Mouse (Mus musculus) embryonic facial prominence, embryonic 11.5 days (tissue): ENCODE results near the gene Ccdc120. TPM values are rescaled to one million over a fixed set of nuclear protein-coding genes. Genes with fewer than 3 reads are reported as not detected.
A peak's percentile ranks its signal among the peaks of the same experiment; 100 is the strongest.
"Not testable (repeated sequence)": the region's sequence is repeated elsewhere in the genome, so short reads cannot be mapped to it uniquely, and the experiment has no call there.

Source experiments
- ATAC-seq: fragments of 200-750 bp; cut with Nextera tagmentation; replicated peaks from 2 replicates; pipeline ENCODE4 v1.8.0; 2017; ENCODE audit warnings: low read depth; ENCODE audit not compliant: insufficient number of reproducible peaks, low FRiP score, low TSS enrichment
- DNase-seq: peaks from one replicate; pipeline ENCODE4 v3.0.0-alpha.2; 2015; ENCODE audit warnings: low spot score
- H3K27ac ChIP-seq: fragments of 300-500 bp; sonication (generic); replicated peaks from 2 replicates; pipeline ENCODE4 v1.5.1; 2014; ENCODE audit warnings: mild to moderate bottlenecking, low read depth, low read length, control low read depth
- H3K27me3 ChIP-seq: fragments of 300-500 bp; sonication (generic); 2 replicates; pipeline ENCODE4 v1.6.1; 2014; ENCODE audit warnings: mild to moderate bottlenecking, low read length, moderate library complexity, mixed read lengths; ENCODE audit not compliant: control insufficient read depth, insufficient read depth
- H3K36me3 ChIP-seq: fragments of 300-500 bp; sonication (generic); replicated peaks from 2 replicates; pipeline ENCODE4 v1.6.1; 2014; ENCODE audit warnings: low read depth, mild to moderate bottlenecking, low read length, moderate library complexity, mixed read lengths; ENCODE audit not compliant: control insufficient read depth, insufficient read depth
- H3K4me1 ChIP-seq: fragments of 300-500 bp; sonication (generic); 2 replicates; pipeline ENCODE4 v1.6.1; 2014; ENCODE audit warnings: low read length, mixed read lengths; ENCODE audit not compliant: control insufficient read depth, insufficient read depth
- H3K4me2 ChIP-seq: fragments of 300-500 bp; sonication (generic); 2 replicates; pipeline ENCODE4 v1.6.1; 2014; ENCODE audit warnings: low read depth, mild to moderate bottlenecking, control low read depth, low read length, moderate library complexity
- H3K4me3 ChIP-seq: fragments of 300-500 bp; sonication (generic); 2 replicates; pipeline ENCODE4 v1.5.1; 2014; ENCODE audit warnings: low read depth, low read length, control low read depth
- H3K9ac ChIP-seq: fragments of 300-500 bp; sonication (generic); replicated peaks from 2 replicates; pipeline ENCODE4 v1.6.1; 2014; ENCODE audit warnings: mild to moderate bottlenecking, control low read depth, low read length
- H3K9me3 ChIP-seq: fragments of 300-500 bp; sonication (generic); replicated peaks from 2 replicates; pipeline ENCODE4 v1.6.1; 2016; ENCODE audit warnings: mild to moderate bottlenecking, low read length, inconsistent platforms, mixed read lengths; ENCODE audit not compliant: control insufficient read depth
- WGBS: fragments of 180-500 bp; shearing (Covaris S2); extraction: QIAGEN DNeasy Blood & Tissue Kit; methylation state at CpG from one replicate; pipeline ENCODE4 v1.1.7; 2014; 5-methylcytosine and 5-hydroxymethylcytosine counted together
- polyA plus RNA-seq: library from polyadenylated mRNA; unstranded; fragments of >200 nt; fragmentation: Nextera tagmentation; extraction: Ambion mirVana; gene quantifications from 2 replicates; pipeline ENCODE4 v1.2.1, GENCODE M21; 2014

Ccdc120 gene
- polyA plus RNA-seq, 1 experiment from 2014 or later, result 14.5 TPM

DNA sequence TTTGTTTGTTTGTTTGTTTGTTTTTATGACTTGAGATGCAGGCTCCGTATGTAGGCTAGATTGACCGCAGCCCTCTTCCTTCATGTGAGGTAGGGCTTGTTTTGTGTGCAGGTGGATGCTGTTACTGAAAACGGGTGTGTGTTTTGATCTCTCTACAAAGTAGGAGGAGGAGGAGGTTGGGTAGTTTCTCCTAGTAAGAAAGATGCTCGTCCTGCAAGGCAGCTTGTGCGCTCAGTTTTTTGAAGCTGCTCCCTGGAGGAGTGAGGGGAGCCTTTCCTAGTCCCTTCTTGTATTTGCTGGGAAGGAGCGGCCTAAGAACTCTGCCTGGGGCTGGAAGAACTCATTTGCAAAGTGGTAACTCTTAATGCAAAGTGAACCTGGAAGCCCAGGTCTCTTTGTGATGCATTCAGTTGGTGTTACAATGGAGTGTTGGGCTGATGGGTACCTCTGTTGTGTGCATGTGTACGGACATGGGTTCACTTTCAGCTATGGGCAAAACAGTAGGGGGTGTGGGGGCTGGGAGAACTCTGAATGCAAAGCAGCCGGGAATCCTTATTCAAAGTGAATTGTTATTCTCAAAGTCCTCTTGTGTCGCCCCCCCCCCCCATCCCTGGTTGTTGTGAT lies 14.1 kb upstream of the Ccdc120 start:
- no peaks in the 10 kb centered on the region; the same call in 1 of the 2 replicates for H3K36me3 ChIP-seq
- no peaks in the 10 kb centered on the region for H3K4me1 ChIP-seq
- H3K9me3 ChIP-seq, result no peaks in the 10 kb centered on the region
- no peak overlapping the region for H3K27ac ChIP-seq
- H3K4me2 ChIP-seq, result peak overlapping the region; percentile 65
- no peak overlapping the region; the same call in 1 of the 2 replicates for H3K4me3 ChIP-seq
- H3K9ac ChIP-seq, result no peak overlapping the region
- ATAC-seq, result no peak
- no peaks in the 10 kb centered on the region for H3K27me3 ChIP-seq
- no peak for DNase-seq
- WGBS, result 19% methylated on average over 9 of the region's 9 CpGs

DNA sequence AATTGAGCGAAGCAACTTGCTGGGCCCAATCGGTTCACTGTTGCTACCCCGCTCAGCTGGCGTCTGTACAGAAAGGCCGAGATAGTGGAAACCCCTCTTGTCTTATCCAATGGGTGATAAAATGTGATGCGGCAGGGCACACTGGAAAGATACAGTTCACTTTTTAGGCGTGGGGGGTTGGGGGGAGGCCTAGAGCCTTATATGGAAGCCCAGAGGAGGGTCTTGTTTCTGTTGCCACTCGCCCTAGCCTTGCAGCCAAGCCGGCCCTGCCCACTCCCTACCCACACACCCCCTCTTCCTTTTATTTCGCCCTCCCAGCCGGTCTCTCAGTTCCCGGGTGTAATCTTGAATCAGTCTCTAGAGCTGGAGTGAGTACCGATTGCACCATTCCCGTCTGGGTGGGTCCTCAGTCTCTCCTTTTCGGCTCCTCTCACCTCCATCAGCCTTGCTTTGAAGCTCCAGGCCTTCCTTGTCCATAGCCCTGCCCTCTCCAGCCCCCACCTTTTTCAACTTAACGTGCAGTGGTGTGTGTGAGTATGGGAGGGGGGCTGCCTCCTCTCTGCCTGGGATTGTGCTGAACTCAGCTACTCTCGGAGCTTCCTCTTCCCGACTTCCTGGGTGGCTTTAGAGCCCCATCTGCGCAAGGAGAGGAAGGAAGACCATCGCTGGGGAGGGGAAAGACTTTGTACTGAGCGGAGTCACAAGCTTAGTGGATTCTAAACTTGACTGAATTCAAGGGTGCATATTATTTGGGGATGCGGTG lies 13.1 kb upstream of the Ccdc120 start:
- Histone ChIP-seq H3K4me3 (peak overlapping the region; percentile 69), H3K4me2 (peak overlapping the region; percentile 65), H3K9me3 (no peaks in the 10 kb centered on the region), H3K4me1 (no peaks in the 10 kb centered on the region), H3K27me3 (no peaks in the 10 kb centered on the region), H3K9ac (peak overlapping the region; percentile 36; the same call in 1 of the 2 replicates), H3K36me3 (no peaks in the 10 kb centered on the region; the same call in 1 of the 2 replicates), H3K27ac (no peak overlapping the region)
- WGBS, result 12% methylated on average over 19 of the region's 22 CpGs
- DNase-seq, result peak; percentile 17
- 0 out of 2 replicates have a peak, but pooled peaks have one; percentile 17 for ATAC-seq

DNA sequence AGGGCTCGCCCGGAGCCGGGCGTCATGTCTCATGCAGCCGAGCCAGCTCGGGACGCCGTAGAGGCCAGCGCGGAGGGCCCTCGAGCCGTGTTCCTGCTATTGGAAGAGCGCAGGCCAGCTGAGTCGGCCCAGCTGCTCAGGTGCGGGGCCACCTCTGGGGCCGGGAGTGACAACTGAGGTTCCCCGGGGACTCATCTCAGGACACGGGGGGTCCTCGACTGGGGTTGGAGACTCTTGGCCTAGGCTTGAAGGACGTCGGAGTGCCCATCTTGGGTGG lies 12.2 kb upstream of the Ccdc120 start:
- H3K9ac ChIP-seq, result peak overlapping the region; percentile 57
- H3K36me3 ChIP-seq, result no peaks in the 10 kb centered on the region; the same call in 1 of the 2 replicates
- ATAC-seq (no peak; the same call in 1 of the 2 replicates), DNase-seq (no peak)
- H3K4me1 ChIP-seq, result no peaks in the 10 kb centered on the region
- H3K27ac ChIP-seq, result no peak overlapping the region
- peak overlapping the region; percentile 65 for H3K4me2 ChIP-seq
- H3K9me3 ChIP-seq, result no peaks in the 10 kb centered on the region
- WGBS, result 14% methylated on average over 21 of the region's 21 CpGs
- H3K27me3 ChIP-seq, result no peaks in the 10 kb centered on the region
- H3K4me3 ChIP-seq, result peak overlapping the region; percentile 69

DNA sequence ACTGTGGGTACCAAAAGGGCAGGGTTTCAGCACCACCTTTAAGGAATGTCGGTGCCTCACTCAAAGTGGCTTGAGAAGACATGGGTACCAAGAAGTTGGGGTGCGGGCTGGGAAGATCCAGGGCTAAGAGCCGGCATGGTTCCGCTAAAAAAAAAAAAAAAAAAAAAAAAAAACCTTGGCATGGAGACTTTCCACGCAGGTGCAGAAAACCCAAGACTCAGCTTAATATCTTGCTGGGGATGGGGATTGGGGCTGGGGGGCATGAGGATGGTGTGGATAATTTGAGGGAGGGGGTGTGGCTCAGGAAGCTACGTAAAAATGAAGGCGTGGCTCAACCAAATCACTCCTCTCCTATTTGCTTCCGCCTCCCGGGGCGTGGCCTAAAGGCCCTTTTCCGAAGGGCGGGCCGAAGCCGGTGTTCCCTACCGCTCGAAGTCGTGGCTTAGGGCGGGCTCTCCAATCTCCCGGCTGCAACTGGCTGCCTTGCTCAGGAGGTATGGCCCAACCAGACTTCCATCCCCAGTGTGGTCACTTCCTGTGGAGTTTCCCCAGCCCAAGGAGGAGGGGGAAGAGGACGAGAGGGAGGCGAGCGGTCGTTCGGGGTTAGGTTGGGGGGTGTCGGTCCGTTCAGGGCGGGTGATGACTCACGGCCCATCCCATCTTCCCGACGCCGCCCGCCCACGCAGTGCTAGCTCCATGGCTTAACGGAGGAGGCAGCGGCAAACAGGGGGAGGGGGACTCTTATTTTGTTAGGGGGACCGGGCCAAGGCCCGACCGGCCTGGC lies 11.6 kb upstream of the Ccdc120 start, which contains the start of gene Tfe3:
Gene Tfe3 (plus strand): TSS at position 424 of the 784 bp plus-strand sequence.
- WGBS, result 14% methylated on average over 33 of the region's 38 CpGs
- H3K9ac ChIP-seq, result peak within 1 kb of the TSS; percentile 57
- H3K9me3 ChIP-seq, result no peaks in the 10 kb centered on the region
- peak; percentile 95 for ATAC-seq
- no peak within 1 kb of the TSS for H3K27ac ChIP-seq
- H3K27me3 ChIP-seq, result no peaks in the 10 kb centered on the region
- no peaks in the 10 kb centered on the region for H3K4me1 ChIP-seq
- H3K36me3 ChIP-seq, result no peaks in the 10 kb centered on the region
- H3K4me3 ChIP-seq, result peak within 1 kb of the TSS; percentile 69
- DNase-seq, result peak; percentile 91
- H3K4me2 ChIP-seq, result peak within 1 kb of the TSS; percentile 65

DNA sequence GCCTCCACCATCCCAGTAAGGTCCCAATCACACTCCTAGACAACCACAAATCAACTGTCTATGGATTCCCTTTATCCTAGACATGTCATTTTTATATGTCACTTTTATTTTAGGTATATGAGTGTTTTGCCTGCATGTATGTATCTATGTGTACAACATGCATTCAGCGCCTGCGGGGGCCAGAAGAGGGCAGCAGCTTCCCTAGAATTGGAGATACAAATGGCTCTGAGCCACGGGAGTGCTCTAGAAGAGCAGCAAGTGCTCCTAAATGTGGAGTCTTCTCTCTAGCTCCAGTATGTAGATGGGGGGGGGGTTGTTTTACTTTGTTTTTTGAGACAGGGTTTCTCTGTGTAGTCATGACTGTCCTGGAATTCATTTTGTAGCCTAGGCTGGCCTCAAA lies 2.9 kb upstream of the Ccdc120 start:
- 23% methylated on average over 3 of the region's 3 CpGs for WGBS

GRCm38 (mm10) chrX:7745429-7745828 lies 5.3 kb downstream of the Ccdc120 start:
- no peak for DNase-seq
- H3K4me3 ChIP-seq, result no peak overlapping the region
- no peak overlapping the region for H3K27ac ChIP-seq
- no peaks in the 10 kb centered on the region for H3K4me1 ChIP-seq
- H3K9ac ChIP-seq, result no peak overlapping the region
- H3K9me3 ChIP-seq, result no peaks in the 10 kb centered on the region
- no peak for ATAC-seq
- WGBS, result 89% methylated on average over 8 of the region's 8 CpGs
- H3K36me3 ChIP-seq, result no peaks in the 10 kb centered on the region
- H3K27me3 ChIP-seq, result no peaks in the 10 kb centered on the region
- no peak overlapping the region for H3K4me2 ChIP-seq

More for the DNA sequence above, 2.9 kb upstream of the Ccdc120 start:
- not testable (repeated sequence) for H3K4me2 ChIP-seq, H3K9ac ChIP-seq, ATAC-seq, H3K4me1 ChIP-seq, H3K27ac ChIP-seq, H3K27me3 ChIP-seq, DNase-seq, H3K36me3 ChIP-seq, H3K4me3 ChIP-seq, H3K9me3 ChIP-seq

DNA sequence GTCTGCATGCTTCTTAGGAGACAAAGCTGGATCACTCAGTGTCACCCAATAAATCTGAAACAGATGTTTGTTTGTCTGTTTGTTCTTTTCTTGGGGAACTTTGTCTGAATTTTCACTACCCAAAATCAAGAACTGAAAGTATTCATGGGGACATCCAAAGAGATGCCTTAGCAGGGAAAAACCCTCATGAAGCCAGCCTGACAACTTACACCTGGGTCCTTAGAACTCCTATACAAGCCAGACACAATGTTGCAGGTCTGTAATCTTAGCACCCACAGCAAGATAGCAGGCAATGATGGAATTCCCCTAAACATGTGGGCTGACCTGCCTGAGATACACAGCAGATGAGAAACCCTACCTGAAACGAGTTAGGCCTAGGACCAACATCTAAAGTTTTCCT lies 5.8 kb downstream of the Ccdc120 start:
- no peak for ATAC-seq
- Histone ChIP-seq H3K9ac (no peak overlapping the region), H3K27ac (no peak overlapping the region), H3K9me3 (no peaks in the 10 kb centered on the region), H3K4me1 (no peaks in the 10 kb centered on the region), H3K4me3 (no peak overlapping the region), H3K36me3 (no peaks in the 10 kb centered on the region), H3K27me3 (no peaks in the 10 kb centered on the region), H3K4me2 (no peak overlapping the region)
- 44% methylated on average over 1 of the region's 1 CpGs for WGBS
- no peak for DNase-seq
